Mouse (Mus musculus): ENCODE measurements at regions not wholly inside any gene's neighbourhood (a gene's known extent, or its start where the extent isn't known, plus 50 kb on each side); places are given as distances from the start of the nearest gene placed in this dataset.

DNA sequence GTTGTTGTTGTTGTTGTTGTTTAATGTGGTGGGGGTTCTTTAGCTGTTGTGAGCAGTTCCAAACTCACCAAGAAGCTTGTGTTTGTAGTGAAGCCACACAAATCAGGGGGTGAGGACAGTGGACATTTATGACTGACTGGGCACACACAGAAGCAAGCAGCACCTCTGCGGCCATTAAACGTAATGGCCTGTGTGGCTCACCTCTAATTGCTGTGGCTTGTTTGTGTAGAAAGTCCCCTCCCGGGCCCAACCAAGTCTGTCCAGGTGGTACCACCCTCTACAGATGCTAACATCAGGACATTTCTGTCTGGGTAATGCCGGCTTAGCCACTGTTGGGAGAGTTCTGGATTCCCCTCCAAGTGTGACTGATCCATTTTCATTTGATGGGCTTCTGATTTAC lies 56.1 kb upstream of the Stx16 start:
- TF ChIP-seq CTCF (IDR thresholded peaks at IDR 0.05; ENCODE audit: low read depth, low read length) (no peak), POLR2A (IDR thresholded peaks at IDR 0.05; ENCODE audit: extremely low read depth, insufficient read depth, low read length) (no peak)
